Mouse (Mus musculus): ENCODE data around the gene Ugt1a8. TPM values are rescaled to one million over a fixed set of nuclear protein-coding genes. Genes with fewer than 3 reads are reported as not detected.

The Ugt1a8 gene
- polyA plus RNA-seq, 1 experiment: 8.3 TPM

- Histone ChIP-seq H3K4me3 (ENCODE audit: insufficient read depth, low read length) (no peak overlapping the region), H3K4me1 (ENCODE audit: control insufficient read depth, insufficient read depth, low read length) (peaks cover 5% of the 10 kb centered on the region), H3K27ac (ENCODE audit: insufficient read depth, low read depth, low read length) (no peak overlapping the region)
- TF ChIP-seq POLR2A (IDR thresholded peaks at IDR 0.05; ENCODE audit: borderline replicate concordance, low read depth, low read length): no peak
- TF ChIP-seq CTCF (IDR thresholded peaks at IDR 0.05; ENCODE audit: low read depth, low read length): no peak
Measured at GRCm38 (mm10) chr1:88267489-88267888, 179.9 kb downstream of the Ugt1a8 start.

GRCm38 (mm10) chr1:88268070-88268469 lies 180.5 kb downstream of the Ugt1a8 start:
- Histone ChIP-seq H3K4me1 (ENCODE audit: control insufficient read depth, insufficient read depth, low read length) (no peaks in the 10 kb centered on the region), H3K27ac (ENCODE audit: insufficient read depth, low read depth, low read length) (no peak overlapping the region), H3K4me3 (ENCODE audit: insufficient read depth, low read length) (no peak overlapping the region)
- no peak for TF ChIP-seq CTCF (IDR thresholded peaks at IDR 0.05; ENCODE audit: low read depth, low read length)
- TF ChIP-seq POLR2A (IDR thresholded peaks at IDR 0.05; ENCODE audit: borderline replicate concordance, low read depth, low read length): no peak

Other genes with a start within 250 kb of the Ugt1a8 start
- 91.0 and 100 TPM in 2 replicates for gene Dgkd, start 234.5 kb upstream of the Ugt1a8 start, polyA plus RNA-seq (2012; ENCODE audit: insufficient read depth, insufficient read length, missing spikeins)
- 16.7 and 19.2 TPM in 2 replicates for gene Usp40, start 79.3 kb upstream of the Ugt1a8 start, polyA plus RNA-seq (2012; ENCODE audit: insufficient read depth, insufficient read length, missing spikeins)
- not detected in 2 replicates for gene Ugt1a10, start 32.4 kb upstream of the Ugt1a8 start, polyA plus RNA-seq (2012; ENCODE audit: insufficient read depth, insufficient read length, missing spikeins)
- 5.6 TPM in 1 of 2 replicates, not detected in the other for gene Ugt1a9, start 17.0 kb upstream of the Ugt1a8 start, polyA plus RNA-seq (2012; ENCODE audit: insufficient read depth, insufficient read length, missing spikeins)
- gene Ugt1a7c, start 7.2 kb downstream of the Ugt1a8 start, polyA plus RNA-seq (2012; ENCODE audit: insufficient read depth, insufficient read length, missing spikeins): 130 and 184 TPM in 2 replicates
- 23.8 and 25.2 TPM in 2 replicates for gene Ugt1a6b, start 15.4 kb downstream of the Ugt1a8 start, polyA plus RNA-seq (2012; ENCODE audit: insufficient read depth, insufficient read length, missing spikeins)
- 34.0 and 62.4 TPM in 2 replicates for gene Ugt1a6a, start 47.0 kb downstream of the Ugt1a8 start, polyA plus RNA-seq (2012; ENCODE audit: insufficient read depth, insufficient read length, missing spikeins)
- 35.1 and 38.1 TPM in 2 replicates for gene Ugt1a5, start 78.2 kb downstream of the Ugt1a8 start, polyA plus RNA-seq (2012; ENCODE audit: insufficient read depth, insufficient read length, missing spikeins)
- gene Ugt1a2, start 112.8 kb downstream of the Ugt1a8 start, polyA plus RNA-seq (2012; ENCODE audit: insufficient read depth, insufficient read length, missing spikeins): 10.9 and 11.5 TPM in 2 replicates
- gene Dnajb3, start 118.0 kb downstream of the Ugt1a8 start, polyA plus RNA-seq (2012; ENCODE audit: insufficient read depth, insufficient read length, missing spikeins): not detected in 2 replicates
- gene Ugt1a1, start 124.1 kb downstream of the Ugt1a8 start, polyA plus RNA-seq (2012; ENCODE audit: insufficient read depth, insufficient read length, missing spikeins): 12.7 and 19.4 TPM in 2 replicates
- 1.6 and 2.9 TPM in 2 replicates for gene Mroh2a, start 139.2 kb downstream of the Ugt1a8 start, polyA plus RNA-seq (2012; ENCODE audit: insufficient read depth, insufficient read length, missing spikeins)
- 69.1 and 71.0 TPM in 2 replicates for gene Hjurp, start 189.8 kb downstream of the Ugt1a8 start, polyA plus RNA-seq (2012; ENCODE audit: insufficient read depth, insufficient read length, missing spikeins)
- not detected in 2 replicates for gene Trpm8, start 189.8 kb downstream of the Ugt1a8 start, polyA plus RNA-seq (2012; ENCODE audit: insufficient read depth, insufficient read length, missing spikeins)

Data from bone marrow macrophage, adult 2 months (primary cell).